Mouse (Mus musculus) ovary, postnatal 36 days (tissue): Measurements from ENCODE around the gene Usp13.

ENCODE experiments used
- DNase-seq: peaks from one replicate; pipeline ENCODE4 v3.0.0; 2022; ENCODE audit warnings: low spot score, mixed read lengths

Gene Usp13

DNA sequence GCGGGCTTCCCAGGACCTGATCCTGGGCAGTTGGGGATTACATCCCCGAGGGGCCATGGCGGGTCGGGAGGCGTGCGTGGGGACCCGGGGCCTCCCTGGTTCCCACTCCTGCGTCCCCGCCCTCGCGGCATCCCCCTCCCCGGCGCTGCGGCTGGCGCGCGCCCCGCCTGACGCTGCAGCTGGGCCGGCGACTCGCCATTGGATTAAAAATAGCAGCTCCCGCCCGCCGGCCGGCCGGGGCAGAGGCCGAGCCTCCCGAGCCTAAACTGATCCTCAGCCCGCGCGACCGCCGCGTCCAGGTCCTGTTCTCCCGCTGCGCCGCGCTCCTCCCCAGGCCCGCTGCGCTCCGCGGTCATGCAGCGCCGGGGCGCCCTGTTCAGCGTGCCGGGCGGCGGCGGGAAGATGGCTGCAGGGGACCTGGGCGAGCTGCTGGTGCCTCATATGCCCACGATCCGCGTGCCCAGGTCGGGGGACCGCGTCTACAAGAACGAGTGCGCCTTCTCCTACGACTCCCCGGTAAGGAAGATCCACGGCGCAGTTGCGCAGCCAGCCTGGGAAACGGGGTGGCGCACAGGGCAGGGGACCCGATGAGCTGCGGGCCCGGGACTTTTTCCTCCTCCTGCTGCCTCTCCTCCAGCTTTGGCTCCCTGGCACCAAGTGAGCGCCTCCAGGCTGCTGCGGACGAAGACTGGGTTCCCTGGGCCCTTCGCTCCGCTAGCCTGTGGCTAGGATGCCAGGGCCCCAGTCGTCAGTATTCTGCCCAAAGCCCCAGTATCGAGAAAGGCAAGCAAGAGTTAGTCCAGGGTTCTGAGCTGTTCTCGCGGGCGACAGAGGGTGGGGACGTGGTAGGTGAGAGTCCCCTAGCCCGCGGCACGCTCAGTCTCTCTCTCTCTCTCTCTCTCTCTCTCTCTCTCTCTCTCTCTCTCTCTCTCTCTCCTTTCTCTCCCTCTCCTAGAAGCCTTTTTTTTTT, at the start of gene Usp13:
Gene Usp13, plus strand, starts transcription at position 190 of the 970 bp plus-strand sequence.
- peak; percentile 75 for DNase-seq

GRCm38 (mm10) chr3:32770781-32771180, 46.6 kb upstream of the Usp13 start:
- no peak for DNase-seq

- DNase-seq, result no peak
Measured at GRCm38 (mm10) chr3:32817001-32817356, 367 bp upstream of the Usp13 start.

DNA sequence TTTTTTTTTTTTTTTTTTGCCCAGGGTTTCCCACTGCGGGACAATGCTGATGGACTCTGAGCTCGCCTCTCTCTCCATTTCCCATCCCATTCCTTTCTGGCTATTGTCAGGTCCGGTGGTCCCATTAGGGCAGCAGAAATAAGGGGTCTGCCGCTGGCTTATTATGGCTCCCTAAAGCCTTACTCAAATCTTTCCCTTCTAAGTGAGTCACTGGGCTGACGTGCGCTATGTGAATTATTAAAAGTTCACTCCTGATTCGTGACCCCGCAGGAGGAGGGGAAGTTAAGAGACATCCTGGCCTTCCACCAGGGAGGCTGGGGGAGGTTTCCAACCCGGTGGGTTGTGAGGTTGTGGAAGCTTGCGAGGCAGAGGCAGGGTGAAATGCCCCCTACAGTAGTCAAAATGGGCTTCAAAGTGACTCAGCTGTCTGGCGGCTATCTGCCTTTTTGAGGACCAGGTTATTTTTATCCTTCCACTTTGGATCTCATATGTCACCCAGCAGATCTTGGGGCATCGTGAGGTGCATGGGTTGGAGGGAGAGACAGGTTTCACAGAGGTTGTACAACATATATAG, 1.1 kb downstream of the Usp13 start:
- DNase-seq, result no peak

- no peak for DNase-seq
Measured at GRCm38 (mm10) chr3:32822620-32823019, 5.3 kb downstream of the Usp13 start.

DNA sequence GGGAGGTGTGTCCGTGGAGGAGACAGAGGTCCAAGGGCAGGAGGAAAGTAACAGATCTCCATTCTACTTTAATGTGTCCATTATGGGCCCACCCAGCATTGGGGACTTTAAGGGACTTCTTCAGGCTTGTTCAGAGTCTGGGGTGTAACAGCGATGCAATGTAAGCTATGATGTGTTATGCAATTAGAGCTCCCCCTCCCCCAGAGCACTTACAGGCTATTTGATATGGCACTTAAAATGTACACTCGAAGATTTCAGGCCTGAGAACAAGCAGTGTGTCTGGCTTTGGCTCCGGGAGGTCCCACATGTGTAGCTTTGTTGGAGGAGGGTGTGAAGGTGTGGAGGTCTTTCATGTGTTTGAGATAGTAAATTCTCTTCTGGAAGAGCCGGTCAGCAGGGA, 7.6 kb downstream of the Usp13 start:
- no peak for DNase-seq

GRCm38 (mm10) chr3:32825964-32826479, 8.7 kb downstream of the Usp13 start:
- DNase-seq, result no peak

DNA sequence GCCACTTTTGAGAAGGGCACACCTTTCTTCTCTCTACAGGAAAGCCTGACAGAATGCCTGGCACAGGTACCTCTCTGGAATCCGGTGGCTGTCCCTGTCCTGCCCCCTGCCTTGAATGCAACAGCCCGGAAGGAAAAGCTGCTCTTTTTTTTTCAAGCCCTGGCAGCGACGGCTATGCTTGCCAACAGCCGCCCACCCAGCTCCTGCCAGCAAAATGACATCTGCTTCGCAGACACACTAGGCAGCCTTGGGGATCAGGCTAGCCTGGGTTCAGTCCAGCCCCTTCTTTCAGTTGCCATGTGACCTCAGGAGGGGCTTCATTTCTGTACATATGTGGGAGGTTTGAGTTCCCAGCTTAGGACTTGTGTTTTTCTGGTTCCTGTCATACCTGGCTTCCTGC, 9.4 kb downstream of the Usp13 start:
- no peak for DNase-seq

GRCm38 (mm10) chr3:32833871-32834270, 16.5 kb downstream of the Usp13 start:
- DNase-seq, result no peak

DNA sequence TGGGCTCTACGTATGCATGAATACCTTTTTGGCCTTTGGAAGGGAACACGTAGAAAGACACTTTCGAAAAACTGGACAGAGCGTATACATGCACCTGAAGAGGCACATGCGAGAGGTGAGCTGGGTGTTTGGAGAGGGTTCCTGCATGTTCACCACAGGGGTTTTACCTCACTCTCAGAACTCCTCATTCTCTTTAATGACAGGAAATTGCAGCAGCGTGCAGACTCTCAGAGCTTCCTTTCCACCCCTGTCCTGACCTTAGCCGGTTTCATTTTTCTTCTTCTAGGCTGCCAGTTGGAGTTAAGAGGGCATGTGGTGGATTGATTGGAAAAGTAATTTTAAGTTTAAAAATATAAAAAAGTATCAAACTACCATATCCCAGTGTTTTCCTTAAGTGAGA, 20.5 kb downstream of the Usp13 start:
- no peak for DNase-seq

- DNase-seq, result no peak
Measured at GRCm38 (mm10) chr3:32856362-32857107, 39.2 kb downstream of the Usp13 start.

GRCm38 (mm10) chr3:32871081-32871480, 53.7 kb downstream of the Usp13 start:
- no peak for DNase-seq

DNA sequence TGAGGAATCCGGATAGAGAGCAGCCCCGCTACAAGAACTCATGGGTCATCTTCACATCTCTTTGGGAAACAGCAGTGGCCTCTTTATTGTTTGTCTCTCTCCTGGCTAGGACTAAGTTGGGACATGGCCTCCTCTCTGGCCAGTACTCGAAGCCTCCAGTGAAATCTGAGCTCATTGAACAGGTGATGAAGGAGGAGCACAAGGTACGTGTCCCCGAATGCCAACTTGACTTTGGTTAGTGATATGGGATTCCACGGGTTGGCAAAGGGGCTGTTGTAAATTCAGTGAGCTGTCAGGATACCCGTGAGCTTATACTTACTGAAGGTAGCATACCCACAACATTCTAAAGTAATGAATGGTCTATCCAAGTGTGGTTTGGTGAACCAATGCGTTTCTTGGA, 69.0 kb downstream of the Usp13 start:
- no peak for DNase-seq

DNA sequence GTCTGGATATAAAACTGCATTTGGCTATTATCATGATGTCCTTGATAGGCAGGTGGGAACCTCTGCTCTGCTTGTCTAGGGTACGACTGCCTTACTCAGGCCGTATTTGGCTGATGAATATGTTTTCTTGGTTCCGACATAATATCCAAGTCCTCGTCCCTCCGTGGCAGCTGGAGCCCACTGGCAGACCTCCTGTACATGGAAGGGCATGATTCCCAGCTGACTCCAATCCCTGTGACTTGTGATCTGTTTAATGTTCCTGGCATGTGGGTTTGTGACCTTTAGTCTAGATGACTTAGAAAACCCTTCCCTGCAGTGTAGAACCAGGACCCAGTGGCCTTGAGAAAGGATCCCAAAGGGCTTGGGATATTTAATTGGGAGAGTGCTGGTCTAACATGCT, 71.5 kb downstream of the Usp13 start:
- DNase-seq, result no peak

DNA sequence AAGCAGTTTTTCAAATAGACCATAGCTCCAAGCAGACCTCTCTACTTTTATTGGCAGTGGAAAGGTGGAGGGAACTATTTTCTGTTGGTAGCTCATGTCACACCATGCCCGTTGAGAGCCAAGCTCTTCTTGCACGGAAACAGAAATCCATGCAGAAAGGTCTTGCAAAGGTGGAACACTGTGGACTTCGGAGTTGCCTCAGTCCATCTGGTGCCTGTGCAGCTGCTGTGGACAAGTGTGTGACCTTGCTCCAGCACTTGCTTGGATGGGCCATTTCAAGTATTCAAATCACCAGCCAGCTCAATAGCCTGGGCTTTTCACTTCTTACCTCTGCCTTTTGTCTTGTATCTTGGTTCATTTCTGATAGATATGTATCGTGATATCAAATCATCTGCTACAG, 72.8 kb downstream of the Usp13 start:
- no peak for DNase-seq

DNA sequence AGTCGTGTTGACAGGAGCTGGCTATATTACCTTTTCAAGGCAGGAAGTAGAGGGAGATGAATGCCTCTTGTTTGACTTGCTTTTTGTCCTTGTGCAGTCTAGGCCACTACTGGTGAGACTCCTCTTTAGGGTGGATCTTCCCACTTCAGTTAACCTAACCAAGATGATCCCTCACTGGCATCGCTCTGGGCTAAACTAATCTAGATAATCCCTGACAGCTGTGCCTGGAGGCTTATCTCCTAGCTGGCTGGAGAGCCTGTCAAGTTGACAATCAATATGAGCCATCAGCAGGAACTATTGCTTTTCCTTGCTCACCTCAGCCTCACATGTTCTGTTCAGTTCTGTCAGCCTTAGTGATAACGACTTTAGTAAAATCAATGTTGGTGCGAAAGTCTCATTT, 86.1 kb downstream of the Usp13 start:
- no peak for DNase-seq

GRCm38 (mm10) chr3:32904599-32904998, 87.3 kb downstream of the Usp13 start:
- DNase-seq, result no peak

DNA sequence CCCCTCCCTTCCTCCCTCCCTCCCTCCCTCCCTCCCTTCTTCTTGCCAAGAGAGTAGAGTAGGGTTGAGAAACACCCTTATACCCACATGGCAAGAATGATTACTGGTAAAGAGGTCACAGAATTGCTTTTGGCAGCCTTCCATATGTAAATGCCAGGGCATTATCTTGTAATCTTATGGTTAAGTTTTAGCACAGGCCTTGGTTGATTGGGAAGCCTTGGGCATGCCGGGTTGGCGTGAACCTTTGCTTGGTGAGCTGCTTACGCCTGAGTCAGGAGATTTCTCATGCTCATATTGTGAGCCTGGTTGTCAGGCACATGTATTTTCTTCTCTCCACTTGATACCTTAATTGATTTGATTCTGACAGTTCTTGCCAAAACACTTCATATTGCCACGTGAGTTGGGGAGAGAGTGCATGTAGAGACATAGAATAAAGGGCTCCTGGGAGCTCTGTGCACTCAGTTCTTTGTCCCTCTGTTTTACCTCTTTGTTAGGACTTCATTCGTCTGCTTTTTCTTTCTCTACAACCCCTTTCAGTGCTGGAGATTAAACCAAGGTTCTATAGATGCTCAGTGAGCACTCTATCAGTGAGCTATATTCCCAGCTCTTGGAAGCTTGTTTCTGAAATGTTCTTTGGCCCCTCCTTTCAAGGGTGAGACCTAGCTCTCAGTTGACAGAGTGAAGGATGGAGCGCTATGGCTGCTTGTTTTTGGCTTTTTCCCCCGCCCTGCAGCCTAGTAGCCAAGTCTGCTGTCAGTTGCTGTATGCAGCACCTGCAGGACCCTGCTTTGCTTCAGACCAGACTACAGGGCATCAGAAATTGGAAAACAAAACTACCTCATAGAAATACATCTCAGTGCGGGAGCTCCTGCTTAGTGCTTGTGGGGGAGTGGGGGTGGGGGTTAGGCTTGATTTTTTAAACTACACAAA, 88.8 kb downstream of the Usp13 start:
- DNase-seq, result no peak

DNA sequence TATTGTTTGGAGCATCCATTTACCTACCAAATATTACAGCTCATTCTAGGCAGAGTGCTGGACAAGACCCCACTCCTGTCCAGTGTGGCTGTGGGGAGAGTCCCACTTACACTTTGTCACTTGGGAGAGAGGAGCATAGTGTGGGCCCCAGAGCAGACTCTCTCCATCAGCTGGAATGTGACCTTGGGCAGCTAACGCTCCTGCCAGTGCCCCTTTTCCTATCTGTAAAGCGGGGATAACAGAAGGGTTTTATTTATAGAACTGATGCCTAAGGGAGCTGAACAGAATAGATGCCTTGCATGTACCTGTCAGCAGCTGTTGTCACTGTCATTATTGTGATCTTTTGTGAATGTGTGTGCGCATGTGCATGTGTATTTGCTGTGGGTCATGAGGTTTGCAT, 91.1 kb downstream of the Usp13 start:
- DNase-seq, result no peak

GRCm38 (mm10) chr3:32910071-32910551, 92.8 kb downstream of the Usp13 start:
- DNase-seq, result no peak

DNA sequence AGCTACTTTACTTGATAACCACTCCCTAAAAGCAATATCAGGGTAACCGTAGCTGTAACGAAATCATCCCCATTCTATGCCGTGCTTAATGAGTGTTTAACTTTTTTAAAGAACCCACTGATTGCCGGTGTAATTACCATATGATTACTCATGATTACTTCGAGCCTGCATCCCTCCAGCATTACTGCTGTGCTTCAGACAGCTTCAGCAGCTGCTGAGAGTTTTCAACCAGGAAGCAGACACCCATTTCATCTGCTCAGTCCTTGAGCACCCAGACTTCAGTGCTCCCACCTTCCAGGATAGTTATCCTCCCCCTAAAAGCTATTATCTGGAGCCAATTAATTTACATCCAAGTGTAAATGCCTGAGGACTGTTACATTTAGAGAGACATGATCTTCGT, 106.8 kb downstream of the Usp13 start:
- no peak for DNase-seq
